Mouse (Mus musculus): ENCODE data around the gene Spata32. TPM values are rescaled to one million over a fixed set of nuclear protein-coding genes. Genes with fewer than 3 reads are reported as not detected.

The Spata32 gene
- total RNA-seq, 2 experiments from 2014 or later, result not detected

GRCm38 (mm10) chr11:103173771-103174344, 44.4 kb downstream of the Spata32 start:
- DNase-seq, result no peak

DNA sequence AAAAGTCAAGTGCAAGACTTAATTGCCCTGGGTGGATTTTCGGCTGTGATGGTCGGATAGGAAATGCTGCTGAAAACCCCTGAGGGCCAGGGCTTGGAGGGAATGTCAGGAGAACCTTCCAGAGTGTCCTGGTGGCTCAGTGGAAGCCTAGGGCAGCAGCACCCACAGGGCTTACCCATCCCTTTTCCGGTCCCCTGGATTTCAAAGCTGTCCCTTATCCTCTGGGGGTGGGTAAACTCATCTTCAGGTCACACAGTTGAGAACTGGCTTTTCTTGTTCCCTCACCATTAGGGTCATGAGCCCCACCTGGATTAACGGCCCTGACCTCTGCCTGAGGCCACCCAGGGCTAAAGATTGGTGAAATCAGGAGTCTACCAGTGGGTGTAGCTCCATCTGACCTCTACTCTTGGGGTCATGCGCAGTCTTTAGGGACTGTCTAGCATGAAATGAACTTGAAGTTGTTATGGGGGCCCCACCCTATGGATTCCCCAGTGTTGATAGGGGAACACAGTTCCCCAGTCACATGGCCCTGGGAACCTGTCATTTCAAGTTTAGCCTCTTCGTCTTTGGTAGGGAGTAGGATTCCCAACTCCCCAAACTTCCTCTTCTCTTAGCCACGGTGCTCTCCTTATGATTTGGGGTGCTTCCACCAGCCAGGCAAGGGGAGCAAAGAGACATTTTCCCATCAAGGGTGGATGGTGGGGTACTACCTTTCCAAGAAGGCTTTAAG, 45.0 kb downstream of the Spata32 start:
- DNase-seq, result no peak

GRCm38 (mm10) chr11:103172392-103173040, 45.7 kb downstream of the Spata32 start:
- DNase-seq, result no peak

GRCm38 (mm10) chr11:103171703-103172391, 46.4 kb downstream of the Spata32 start:
- no peak for DNase-seq

DNA sequence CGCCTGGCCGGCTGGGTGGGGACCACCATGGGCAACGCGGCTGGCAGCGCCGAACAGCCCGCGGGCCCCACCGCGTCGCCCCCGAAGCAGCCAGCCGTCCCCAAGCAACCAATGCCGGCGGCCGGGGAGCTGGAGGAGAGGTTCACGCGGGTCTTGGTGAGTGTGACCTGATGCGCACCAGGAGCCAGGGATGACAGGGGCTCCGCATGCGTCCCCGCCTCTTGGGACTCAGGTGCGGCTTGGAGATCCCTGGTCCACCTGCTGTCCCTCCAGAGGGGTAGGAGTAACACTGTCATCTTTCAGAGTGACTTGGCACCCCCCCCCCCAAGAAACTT, 47.0 kb downstream of the Spata32 start:
- no peak for DNase-seq

DNA sequence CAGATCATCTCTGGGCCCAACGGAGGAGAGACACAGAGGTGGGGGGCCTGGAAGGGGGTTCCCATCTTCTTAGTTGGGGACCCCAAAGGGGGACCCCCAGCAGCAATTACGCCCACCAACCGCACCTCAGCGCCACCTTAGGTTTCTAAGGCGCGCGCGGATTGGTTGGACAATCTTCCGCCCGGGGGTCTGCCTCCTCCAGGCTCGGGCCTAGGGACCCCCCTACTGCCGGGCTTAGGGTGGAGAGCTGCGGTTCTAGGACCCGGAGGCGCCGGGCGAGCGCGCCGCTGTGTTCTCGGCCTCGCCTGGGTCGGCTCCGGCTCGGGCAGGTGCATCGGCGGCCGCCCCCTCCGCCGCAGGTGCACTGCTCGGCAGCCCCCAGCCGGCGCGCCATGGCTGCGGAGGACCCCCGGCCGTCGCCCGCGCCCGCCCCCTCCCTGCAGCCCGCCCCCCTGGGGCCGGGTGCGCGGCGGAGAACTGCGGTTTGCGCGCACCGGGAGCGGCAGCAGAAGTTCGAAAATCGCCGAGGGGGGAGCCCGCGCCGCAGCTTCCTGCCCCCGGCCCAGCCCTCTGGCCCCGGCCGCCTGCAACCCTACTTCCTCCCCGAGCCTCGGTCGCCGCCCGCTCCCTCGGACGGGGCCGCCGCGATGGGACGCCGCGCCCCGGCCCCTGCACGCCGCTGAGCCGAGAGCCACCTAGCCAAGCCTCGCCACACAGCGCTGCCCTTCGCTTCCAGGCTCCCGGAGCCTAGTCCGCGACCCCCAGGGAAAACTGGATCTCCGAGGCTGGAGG, 47.5 kb downstream of the Spata32 start, which contains the start of gene Fmnl1:
Fmnl1 (plus strand) TSS at position 614 of the 792 bp plus-strand sequence.
- peak; percentile 60 for DNase-seq

DNA sequence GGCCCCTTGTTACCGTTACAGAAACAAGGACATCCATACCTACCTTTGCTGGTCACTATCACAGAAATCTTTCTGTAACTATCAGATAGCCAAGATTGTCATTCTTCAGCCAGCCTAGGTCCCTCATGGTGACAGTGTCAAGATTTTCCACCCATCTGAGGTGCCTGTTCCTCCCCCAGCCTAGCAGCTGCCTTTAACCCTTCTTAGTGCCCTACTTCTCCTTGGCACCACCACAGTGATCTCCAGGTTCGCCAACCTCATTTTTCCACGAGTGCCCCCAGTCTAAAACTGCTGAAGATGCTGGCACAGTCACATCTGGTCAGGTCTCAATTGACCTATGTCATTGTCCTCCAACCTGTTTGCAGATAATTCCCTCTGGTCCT, 48.1 kb downstream of the Spata32 start:
- DNase-seq, result no peak

- DNase-seq, result no peak
Measured at GRCm38 (mm10) chr11:103169664-103170063, 48.6 kb downstream of the Spata32 start.

- DNase-seq, result peak; percentile 83
Measured at GRCm38 (mm10) chr11:103168690-103169390, 49.4 kb downstream of the Spata32 start.

GRCm38 (mm10) chr11:103164391-103164790, 53.8 kb downstream of the Spata32 start:
- DNase-seq, result peak; percentile 61

DNA sequence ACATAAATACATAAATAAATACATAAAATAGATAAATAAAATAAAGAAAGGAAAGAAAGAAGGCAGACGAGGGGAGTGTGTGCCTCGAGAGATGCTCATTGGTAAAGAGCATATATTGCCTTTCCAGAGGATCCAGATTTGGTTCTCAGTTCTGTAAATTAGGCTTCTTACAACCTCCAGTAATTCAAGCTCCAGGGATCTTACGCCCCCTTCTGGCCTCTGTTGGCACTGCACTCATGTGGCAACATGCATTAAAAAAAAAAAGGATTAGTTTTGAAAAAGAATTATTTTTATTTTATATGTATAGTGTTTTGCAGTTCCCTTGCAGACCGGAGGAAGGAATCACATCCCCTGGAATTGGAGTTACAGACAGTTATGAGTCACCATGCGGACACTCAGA, 56.1 kb downstream of the Spata32 start:
- peak; percentile 56 for DNase-seq

- DNase-seq, result peak; percentile 9
Measured at GRCm38 (mm10) chr11:103161449-103161848, 56.8 kb downstream of the Spata32 start.

GRCm38 (mm10) chr11:103160738-103161137, 57.5 kb downstream of the Spata32 start:
- DNase-seq, result no peak

DNA sequence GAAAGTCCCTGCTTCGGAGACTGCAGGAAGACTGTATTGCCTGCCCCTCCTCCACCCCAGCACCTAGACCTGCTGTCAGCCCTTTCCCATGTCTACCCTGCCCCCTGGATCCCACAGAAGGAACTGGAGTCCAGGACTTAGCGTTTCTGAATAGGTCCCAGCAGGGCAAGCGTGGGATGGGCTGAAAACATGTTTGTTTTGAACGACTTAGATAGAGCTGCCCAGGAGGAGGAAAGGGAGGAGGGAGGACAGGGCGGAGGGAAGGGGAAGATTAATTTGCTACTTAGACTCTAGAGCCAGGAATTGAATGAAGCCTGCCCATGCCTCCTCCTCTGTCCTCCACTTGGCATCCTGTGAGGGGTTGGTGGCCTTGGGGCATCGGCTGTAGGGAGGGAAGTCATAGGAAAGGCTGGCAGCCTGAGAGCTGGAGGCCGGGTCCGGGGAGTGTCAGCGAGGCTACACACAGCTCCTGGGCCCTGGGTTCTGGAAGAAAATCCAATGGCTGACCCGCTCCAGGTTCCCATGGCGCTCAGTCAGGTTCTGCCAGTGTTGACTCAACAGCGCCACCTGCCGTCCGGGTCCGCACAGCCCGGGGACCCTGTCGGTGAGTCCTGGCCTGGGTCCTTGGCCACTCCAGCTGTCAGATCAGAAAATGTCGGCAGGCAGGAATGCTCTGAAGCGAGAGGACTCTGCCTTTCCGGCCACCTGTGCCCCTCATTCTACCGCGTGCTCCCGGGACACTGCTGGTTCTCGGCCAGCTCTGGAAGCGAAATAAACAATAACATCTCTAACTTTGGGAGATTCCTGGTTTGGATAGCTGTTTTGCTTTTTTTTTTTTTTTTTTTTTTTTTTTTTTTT, 59.4 kb downstream of the Spata32 start:
- DNase-seq, result peak; percentile 99

Other genes starting within 250 kb of the Spata32 start
- gene Nmt1, start 190.2 kb downstream of the Spata32 start, total RNA-seq (2021), result 10 to 100 TPM; 81.8 to 85.9 TPM
- gene Dcakd, start 190.1 kb downstream of the Spata32 start, total RNA-seq (2021), result 10 to 100 TPM; 65.6 to 74.8 TPM
- 10 to 100 TPM in 1 of 2 experiments, 1 to 10 TPM in 1; 8.7 to 11.0 TPM for gene Plcd3, start 116.8 kb downstream of the Spata32 start, total RNA-seq (2021)
- 10 to 100 TPM; 81.0 to 94.7 TPM for gene Acbd4, start 116.8 kb downstream of the Spata32 start, total RNA-seq (2021)
- 10 to 100 TPM; 49.6 to 50.1 TPM for gene Hexim1, start 102.2 kb downstream of the Spata32 start, total RNA-seq (2021)
- gene Hexim2, start 86.0 kb downstream of the Spata32 start, total RNA-seq (2021), result 1 to 10 TPM; 4.8 to 8.9 TPM
- 10 to 100 TPM; 17.7 to 20.5 TPM for gene Fmnl1, start 47.3 kb downstream of the Spata32 start, total RNA-seq (2021)
- under 1 TPM in 1 of 2 experiments, not detected in 1; 0.27 TPM for gene 1700023F06Rik, start 9.9 kb downstream of the Spata32 start, total RNA-seq (2021)
- gene Map3k14, start 49.0 kb upstream of the Spata32 start, total RNA-seq (2021), result 1 to 10 TPM; 5.2 to 6.9 TPM
- gene Arhgap27, start 145.3 kb upstream of the Spata32 start, total RNA-seq (2021), result 10 to 100 TPM; 23.1 to 24.5 TPM
- 10 to 100 TPM; 14.4 to 17.4 TPM for gene Plekhm1, start 194.3 kb upstream of the Spata32 start, total RNA-seq (2021)

Measured in adrenal gland, postnatal 10 days (tissue).